Mouse (Mus musculus): ENCODE measurements around the gene Mepce. TPM values are rescaled to one million over a fixed set of nuclear protein-coding genes. Genes with fewer than 3 reads are reported as not detected.

Gene Mepce
- polyA plus RNA-seq, 1 experiment from 2014 or later: 11.8 TPM

DNA sequence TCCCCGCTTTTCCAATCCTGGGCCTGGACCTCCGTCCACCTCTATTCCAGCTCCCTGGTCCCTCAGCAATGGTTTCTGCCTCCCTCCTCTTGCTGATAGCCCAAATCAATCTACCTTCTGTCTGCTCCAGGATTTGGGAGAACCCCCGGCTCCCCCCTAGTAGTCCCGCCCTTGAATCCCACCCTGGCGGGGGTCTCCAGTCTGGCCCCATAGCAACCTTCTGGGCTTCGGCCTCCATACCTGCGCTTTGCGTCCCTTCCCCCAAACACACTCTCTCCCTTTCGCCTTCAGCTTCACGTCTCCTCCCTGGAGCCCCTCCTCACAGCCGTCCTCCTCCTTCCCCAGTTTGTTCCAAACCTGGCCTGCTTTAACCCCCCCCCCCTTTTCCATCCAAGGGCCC lies 46.9 kb downstream of the Mepce start:
- Histone ChIP-seq H3K36me3 (peaks cover 24% of the 10 kb centered on the region), H3K9me3 (replicated peaks) (no peaks in the 10 kb centered on the region), H3K27me3 (ENCODE audit: low read depth, poor library complexity, severe bottlenecking) (no peaks in the 10 kb centered on the region), H3K4me3 (peak overlapping the region; percentile 81), H3K4me1 (peaks cover 49% of the 10 kb centered on the region), H3K27ac (peak overlapping the region; percentile 89)
- 12% methylated on average over 11 of the region's 11 CpGs for WGBS
- no peak for DNase-seq (ENCODE audit: low spot score)

DNA sequence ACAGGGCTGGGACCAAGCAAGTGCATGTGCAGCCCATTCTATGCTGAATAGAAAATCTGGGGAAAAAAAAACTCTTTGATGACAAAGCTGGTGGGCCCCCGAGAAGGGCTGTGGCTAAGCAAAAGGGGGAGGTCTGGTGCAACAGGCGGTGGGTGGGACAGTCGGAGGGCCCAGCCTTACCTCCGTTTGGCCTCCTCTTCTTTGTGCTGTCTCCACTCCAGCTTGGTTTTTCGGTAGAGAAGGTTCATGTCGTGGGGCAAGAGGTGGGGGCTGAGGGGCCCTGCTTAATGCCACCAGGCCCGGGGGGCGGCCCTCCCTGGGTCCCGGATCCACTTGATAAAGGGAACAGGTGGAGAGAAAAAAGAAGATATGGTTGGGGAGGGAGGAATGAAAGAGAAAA lies 48.0 kb downstream of the Mepce start:
- no peak for DNase-seq (ENCODE audit: low spot score)
- H3K27me3 ChIP-seq (ENCODE audit: low read depth, poor library complexity, severe bottlenecking): no peaks in the 10 kb centered on the region
- H3K9me3 ChIP-seq (replicated peaks): no peaks in the 10 kb centered on the region
- WGBS: 67% methylated on average over 9 of the region's 9 CpGs
- peaks cover 56% of the 10 kb centered on the region for H3K4me1 ChIP-seq
- H3K36me3 ChIP-seq: peaks cover 33% of the 10 kb centered on the region
- no peak overlapping the region for H3K4me3 ChIP-seq
- no peak overlapping the region for H3K27ac ChIP-seq

DNA sequence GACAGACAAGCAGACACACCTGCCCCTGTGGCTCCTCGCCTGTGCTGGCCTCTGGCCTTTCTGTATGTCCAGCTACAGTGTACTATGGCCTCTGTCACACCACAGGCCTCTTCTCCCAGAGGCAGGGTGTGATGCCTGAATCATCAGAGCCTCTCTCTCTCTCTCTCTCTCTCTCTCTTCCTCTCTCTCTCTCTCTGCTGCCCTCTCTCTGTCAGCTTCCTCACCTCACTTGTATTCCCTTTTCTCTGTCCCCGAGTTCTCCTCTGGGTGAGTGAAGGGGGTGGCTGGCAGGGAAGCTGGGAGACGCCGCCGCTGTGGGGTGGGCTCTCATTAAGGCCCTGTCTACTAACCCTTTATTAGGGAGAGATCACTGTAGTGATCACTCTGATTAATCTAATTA lies 48.9 kb downstream of the Mepce start:
- WGBS: 58% methylated on average over 5 of the region's 5 CpGs
- Histone ChIP-seq H3K36me3 (peaks cover 40% of the 10 kb centered on the region), H3K27ac (no peak overlapping the region), H3K9me3 (replicated peaks) (no peaks in the 10 kb centered on the region), H3K4me1 (peaks cover 66% of the 10 kb centered on the region), H3K27me3 (ENCODE audit: low read depth, poor library complexity, severe bottlenecking) (no peaks in the 10 kb centered on the region), H3K4me3 (no peak overlapping the region)
- no peak for DNase-seq (ENCODE audit: low spot score)

DNA sequence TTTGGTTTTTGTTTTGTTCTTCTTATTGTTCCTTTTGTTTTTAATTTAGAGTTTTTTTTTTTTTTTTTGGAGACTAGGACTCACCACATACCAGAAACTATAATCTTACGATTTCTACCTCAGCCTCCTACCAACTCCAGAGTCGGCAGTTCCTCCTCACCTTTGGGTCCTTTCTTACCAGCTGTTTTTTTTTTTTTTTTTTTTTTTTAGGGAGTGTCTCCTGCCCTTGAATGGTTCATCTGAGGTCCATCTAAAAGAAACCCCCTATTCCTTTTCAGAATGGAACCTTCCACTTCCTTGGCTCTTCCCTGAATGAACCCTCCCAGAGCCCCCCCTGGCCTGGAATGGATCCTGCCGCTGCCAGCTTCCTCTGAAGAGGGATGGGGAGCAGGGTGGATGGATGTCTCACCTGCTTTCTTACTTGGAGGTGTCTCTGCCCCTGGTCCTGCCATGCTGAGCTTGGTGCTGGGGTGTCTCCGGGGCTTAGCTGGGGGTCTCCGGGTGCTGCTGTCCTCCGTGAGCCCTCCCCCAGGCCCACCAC lies 50.0 kb downstream of the Mepce start:
- peaks cover 67% of the 10 kb centered on the region for H3K4me1 ChIP-seq
- H3K27ac ChIP-seq: 0 out of 2 replicates have a peak overlapping the region, but pooled peaks have one; percentile 19
- no peaks in the 10 kb centered on the region for H3K27me3 ChIP-seq (ENCODE audit: low read depth, poor library complexity, severe bottlenecking)
- DNase-seq (ENCODE audit: low spot score): no peak
- WGBS: 93% methylated on average over 6 of the region's 6 CpGs
- H3K4me3 ChIP-seq: no peak overlapping the region
- peaks cover 50% of the 10 kb centered on the region for H3K36me3 ChIP-seq
- H3K9me3 ChIP-seq (replicated peaks): no peaks in the 10 kb centered on the region

DNA sequence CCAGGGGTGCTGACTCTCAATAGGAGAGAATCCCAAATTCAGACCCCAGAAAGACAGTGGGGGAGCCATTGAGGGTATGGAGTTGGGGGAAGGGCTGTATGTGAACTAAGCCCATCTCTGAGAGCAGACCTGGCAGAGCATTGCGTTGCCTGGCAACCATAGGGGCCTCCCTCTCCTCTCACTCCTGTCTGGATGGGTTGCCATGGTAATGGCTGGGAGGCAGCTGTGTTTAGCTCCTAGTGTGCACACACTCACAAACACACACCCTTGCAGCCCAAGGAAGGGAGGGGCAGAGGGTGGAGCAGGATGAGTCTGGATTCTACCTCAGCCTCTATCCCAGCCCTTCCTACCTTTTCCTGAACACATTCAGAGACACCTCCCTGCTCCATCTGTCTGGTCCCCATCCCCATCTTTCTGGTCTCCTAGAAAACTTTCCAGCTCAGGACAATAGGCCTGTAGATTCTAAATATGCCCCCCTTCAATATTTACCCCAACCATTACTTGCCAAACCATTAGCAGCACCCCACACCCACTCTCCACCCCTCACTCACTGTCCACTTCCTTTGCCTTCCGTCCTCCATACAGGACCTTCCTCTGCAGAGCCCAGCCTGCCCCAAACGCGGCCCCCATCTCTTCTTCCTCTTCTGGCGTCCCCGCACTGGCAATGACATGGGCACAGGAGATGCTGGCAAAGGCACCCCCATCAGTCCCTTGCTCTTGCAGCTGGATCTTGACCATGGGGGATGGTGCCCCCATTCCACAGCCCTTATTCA lies 53.0 kb downstream of the Mepce start:
- DNase-seq (ENCODE audit: low spot score): peak; percentile 70
- Histone ChIP-seq H3K36me3 (peaks cover 54% of the 10 kb centered on the region), H3K27ac (peak overlapping the region; percentile 78), H3K4me1 (peaks cover 46% of the 10 kb centered on the region), H3K4me3 (peak overlapping the region; percentile 2), H3K27me3 (ENCODE audit: low read depth, poor library complexity, severe bottlenecking) (peaks cover 3% of the 10 kb centered on the region; the same call in 1 of the 2 replicates), H3K9me3 (replicated peaks) (no peaks in the 10 kb centered on the region)
- 78% methylated on average over 6 of the region's 6 CpGs for WGBS

DNA sequence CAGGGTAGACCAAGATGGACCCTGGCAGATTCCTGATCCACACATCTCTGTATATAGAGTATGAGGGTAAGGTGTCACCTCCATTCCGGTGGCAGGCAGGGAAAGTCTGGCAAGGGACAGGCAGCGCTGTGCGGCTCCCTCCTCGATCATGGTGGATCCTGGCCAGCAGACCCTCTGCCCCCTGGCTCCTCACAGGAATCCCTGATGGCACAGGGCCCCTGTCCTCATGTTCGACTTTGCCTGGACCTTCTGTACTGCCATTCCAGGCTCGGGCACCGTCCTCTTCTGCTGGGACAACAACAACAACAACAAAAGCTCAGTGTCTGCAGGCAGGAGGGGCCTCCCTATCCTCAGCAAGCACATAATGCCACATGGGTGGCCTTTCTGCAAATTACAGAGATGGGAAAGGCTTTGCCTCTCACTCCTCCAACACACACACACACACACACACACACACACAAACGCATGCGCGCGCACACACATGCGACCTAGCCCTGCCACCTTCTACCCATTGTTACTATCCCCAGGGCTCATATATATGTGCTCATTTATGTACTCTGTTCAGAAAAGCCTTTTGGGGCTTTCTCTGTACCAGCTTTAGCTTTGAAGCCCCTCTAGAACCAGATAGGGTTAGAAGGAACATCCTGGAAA lies 53.7 kb downstream of the Mepce start:
- H3K4me3 ChIP-seq: peak overlapping the region; percentile 2; the same call in 1 of the 2 replicates
- no peaks in the 10 kb centered on the region for H3K9me3 ChIP-seq (replicated peaks)
- WGBS: 87% methylated on average over 12 of the region's 12 CpGs
- H3K27ac ChIP-seq: peak overlapping the region; percentile 78; the same call in 1 of the 2 replicates
- H3K27me3 ChIP-seq (ENCODE audit: low read depth, poor library complexity, severe bottlenecking): peaks cover 3% of the 10 kb centered on the region; the same call in 1 of the 2 replicates
- peaks cover 39% of the 10 kb centered on the region for H3K4me1 ChIP-seq
- H3K36me3 ChIP-seq: peaks cover 54% of the 10 kb centered on the region
- no peak for DNase-seq (ENCODE audit: low spot score)

Other genes with a start within 250 kb of the Mepce start
- gene Actl6b, start 234.1 kb downstream of the Mepce start, polyA plus RNA-seq (2016; fragmentation: Nextera tagmentation; extraction: Ambion mirVana): not detected in 2 replicates
- gene Tfr2, start 217.8 kb downstream of the Mepce start, polyA plus RNA-seq (2016; fragmentation: Nextera tagmentation; extraction: Ambion mirVana): 0.79 and 1.4 TPM in 2 replicates
- 14.7 and 16.4 TPM in 2 replicates for gene Mospd3, start 186.6 kb downstream of the Mepce start, polyA plus RNA-seq (2016; fragmentation: Nextera tagmentation; extraction: Ambion mirVana)
- 153 and 165 TPM in 2 replicates for gene Pcolce, start 173.9 kb downstream of the Mepce start, polyA plus RNA-seq (2016; fragmentation: Nextera tagmentation; extraction: Ambion mirVana)
- gene Fbxo24, start 158.7 kb downstream of the Mepce start, polyA plus RNA-seq (2016; fragmentation: Nextera tagmentation; extraction: Ambion mirVana): 0.11 and 0.60 TPM in 2 replicates
- gene Lrch4, start 158.5 kb downstream of the Mepce start, polyA plus RNA-seq (2016; fragmentation: Nextera tagmentation; extraction: Ambion mirVana): 25.9 and 32.2 TPM in 2 replicates
- 12.6 and 14.8 TPM in 2 replicates for gene Gm20605, start 158.5 kb downstream of the Mepce start, polyA plus RNA-seq (2016; fragmentation: Nextera tagmentation; extraction: Ambion mirVana)
- gene Sap25, start 146.3 kb downstream of the Mepce start, polyA plus RNA-seq (2016; fragmentation: Nextera tagmentation; extraction: Ambion mirVana): 8.0 and 9.7 TPM in 2 replicates
- 0.23 and 0.48 TPM in 2 replicates for gene Irs3, start 141.9 kb downstream of the Mepce start, polyA plus RNA-seq (2016; fragmentation: Nextera tagmentation; extraction: Ambion mirVana)
- 18.6 and 22.9 TPM in 2 replicates for gene Agfg2, start 102.9 kb downstream of the Mepce start, polyA plus RNA-seq (2016; fragmentation: Nextera tagmentation; extraction: Ambion mirVana)
- 1.1 and 2.5 TPM in 2 replicates for gene Nyap1, start 46.0 kb downstream of the Mepce start, polyA plus RNA-seq (2016; fragmentation: Nextera tagmentation; extraction: Ambion mirVana)
- 78.1 and 99.5 TPM in 2 replicates for gene Tsc22d4, start 41.9 kb downstream of the Mepce start, polyA plus RNA-seq (2016; fragmentation: Nextera tagmentation; extraction: Ambion mirVana)
- gene Ppp1r35, start 8.8 kb downstream of the Mepce start, polyA plus RNA-seq (2016; fragmentation: Nextera tagmentation; extraction: Ambion mirVana): 47.0 and 49.5 TPM in 2 replicates
- gene Zcwpw1, start 143 bp upstream of the Mepce start, polyA plus RNA-seq (2016; fragmentation: Nextera tagmentation; extraction: Ambion mirVana): 8.4 and 15.8 TPM in 2 replicates
- 0.34 and 0.39 TPM in 2 replicates for gene Pilra, start 48.6 kb upstream of the Mepce start, polyA plus RNA-seq (2016; fragmentation: Nextera tagmentation; extraction: Ambion mirVana)
- gene Pilrb1, start 70.5 kb upstream of the Mepce start, polyA plus RNA-seq (2016; fragmentation: Nextera tagmentation; extraction: Ambion mirVana): not detected in 2 replicates
- not detected in 2 replicates for gene Pilrb2, start 84.2 kb upstream of the Mepce start, polyA plus RNA-seq (2016; fragmentation: Nextera tagmentation; extraction: Ambion mirVana)
- gene Cyp3a13, start 134.0 kb upstream of the Mepce start, polyA plus RNA-seq (2016; fragmentation: Nextera tagmentation; extraction: Ambion mirVana): not detected in 2 replicates
- 0.04 TPM in 1 of 2 replicates, not detected in the other for gene Gjc3, start 175.4 kb upstream of the Mepce start, polyA plus RNA-seq (2016; fragmentation: Nextera tagmentation; extraction: Ambion mirVana)
- gene Azgp1, start 193.9 kb upstream of the Mepce start, polyA plus RNA-seq (2016; fragmentation: Nextera tagmentation; extraction: Ambion mirVana): not detected in 2 replicates
- not detected in 2 replicates for gene Smok3a, start 233.6 kb upstream of the Mepce start, polyA plus RNA-seq (2016; fragmentation: Nextera tagmentation; extraction: Ambion mirVana)
- gene Smok3b, start 233.8 kb upstream of the Mepce start, polyA plus RNA-seq (2016; fragmentation: Nextera tagmentation; extraction: Ambion mirVana): not detected in 2 replicates

Data from limb, embryonic 10.5 days (tissue).